Mouse (Mus musculus): ENCODE measurements around the gene Hdgfl2. TPM values are rescaled to one million over a fixed set of nuclear protein-coding genes. Genes with fewer than 3 reads are reported as not detected.
"Not testable (repeated sequence)": the region's sequence is repeated elsewhere in the genome, so short reads cannot be mapped to it uniquely, and the experiment has no call there.

Gene Hdgfl2
- polyA plus RNA-seq, 2 experiments = 84.9 to 118 TPM

DNA sequence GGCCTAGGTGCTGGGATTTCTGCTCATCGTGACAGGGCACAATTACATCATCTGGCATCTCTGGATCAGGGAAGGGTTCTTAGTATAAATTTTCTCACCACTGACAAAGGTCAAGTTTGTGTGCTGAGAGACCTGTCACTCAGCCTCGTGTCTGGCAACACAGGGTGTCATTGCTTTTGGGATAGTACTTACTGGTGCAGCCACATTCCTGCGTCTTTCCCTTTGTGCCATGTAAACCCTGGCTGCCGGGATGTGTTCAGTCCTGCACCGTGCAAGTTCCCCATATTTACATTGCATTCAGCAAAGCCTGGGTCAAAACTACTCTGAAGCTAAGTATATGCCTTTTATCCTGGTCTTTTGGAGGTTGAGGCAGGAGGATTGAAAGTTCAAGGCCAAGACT, 28.1 kb upstream of the Hdgfl2 start:
- Histone ChIP-seq H3K9me3 (ENCODE audit: control insufficient read depth, low read length) (no peaks in the 10 kb centered on the region), H3K27ac (replicated peaks; ENCODE audit: low read depth, low read length) (no peak overlapping the region), H3K4me1 (ENCODE audit: control insufficient read depth, insufficient read depth, low read length) (no peaks in the 10 kb centered on the region), H3K36me3 (ENCODE audit: control insufficient read depth, insufficient read depth, low read length) (peaks cover 68% of the 10 kb centered on the region), H3K9ac (ENCODE audit: low read depth, low read length, severe bottlenecking) (no peak overlapping the region), H3K4me2 (replicated peaks; ENCODE audit: low read depth, low read length, severe bottlenecking) (no peak overlapping the region), H3K27me3 (ENCODE audit: control insufficient read depth, insufficient read depth, low read length) (no peaks in the 10 kb centered on the region), H3K4me3 (replicated peaks; ENCODE audit: low read length) (no peak overlapping the region)
- TF ChIP-seq POLR2A (IDR thresholded peaks at IDR 0.05; ENCODE audit: borderline replicate concordance, extremely low read depth, insufficient read depth, insufficient read length) = no peak
- DNase-seq (ENCODE audit: low spot score) (no peak), ATAC-seq (ENCODE audit: low FRiP score, low read depth) (no peak)
- 86% methylated on average over 5 of the region's 5 CpGs for WGBS

DNA sequence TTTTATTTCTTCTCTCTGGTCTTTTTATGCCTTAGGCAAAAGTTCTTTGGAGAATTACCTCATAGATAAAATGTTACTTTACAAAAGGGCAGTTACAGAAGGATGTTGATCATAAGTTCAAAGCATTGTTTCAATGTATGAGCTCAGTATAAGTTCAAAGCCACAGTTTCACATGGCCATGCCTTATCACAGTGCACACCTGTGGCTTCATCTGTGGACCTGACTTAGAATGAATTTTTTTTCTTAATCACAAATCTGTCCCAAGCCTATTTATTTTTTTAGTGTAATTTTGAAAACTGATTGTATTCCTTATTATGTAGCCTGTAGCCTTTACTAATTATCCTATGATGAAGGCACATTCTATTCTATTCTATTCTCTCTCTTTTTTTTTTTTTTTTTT, 24.5 kb upstream of the Hdgfl2 start:
- H3K36me3 ChIP-seq (ENCODE audit: control insufficient read depth, insufficient read depth, low read length) = peaks cover 69% of the 10 kb centered on the region
- no peak for ATAC-seq (ENCODE audit: low FRiP score, low read depth)

DNA sequence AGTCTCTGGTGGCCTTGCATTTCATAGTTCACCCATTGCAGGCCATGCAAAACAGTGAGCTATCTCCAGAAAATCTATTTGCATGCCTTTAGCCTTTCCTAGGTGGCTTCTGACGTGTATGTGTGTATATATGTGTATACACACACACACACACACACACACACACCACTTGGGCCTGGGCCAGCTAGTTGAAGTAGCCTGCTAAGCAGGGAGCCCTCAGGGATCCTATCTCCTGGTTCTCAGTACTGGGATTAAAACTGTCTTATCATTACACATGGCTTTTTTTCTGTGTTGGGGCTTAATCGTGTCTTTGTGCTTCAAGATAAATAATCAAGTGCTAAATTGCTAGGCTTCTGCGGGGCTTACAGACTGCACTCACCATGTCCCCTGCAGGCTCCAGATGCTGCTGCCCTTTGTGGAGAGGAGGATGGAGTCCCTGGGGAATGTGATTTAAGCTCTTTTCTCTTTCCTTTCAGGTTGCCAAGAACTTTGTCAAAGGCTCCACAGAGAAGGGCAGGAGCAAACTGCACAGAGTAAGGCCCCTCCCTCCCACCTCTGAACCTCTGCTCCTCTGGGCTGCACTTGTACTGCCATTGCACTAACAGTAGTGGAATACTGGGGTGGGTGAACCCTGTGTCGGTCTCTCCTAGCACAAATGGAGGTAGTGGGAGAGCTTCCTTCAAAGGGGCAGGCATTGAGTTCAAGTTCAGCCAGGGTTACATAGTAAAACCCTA, 23.3 kb upstream of the Hdgfl2 start:
- 83% methylated on average over 4 of the region's 4 CpGs for WGBS
- H3K9me3 ChIP-seq (ENCODE audit: control insufficient read depth, low read length) = no peaks in the 10 kb centered on the region
- no peak for TF ChIP-seq POLR2A (IDR thresholded peaks at IDR 0.05; ENCODE audit: borderline replicate concordance, extremely low read depth, insufficient read depth, insufficient read length)
- no peak for DNase-seq (ENCODE audit: low spot score)
- H3K27ac ChIP-seq (replicated peaks; ENCODE audit: low read depth, low read length) = no peak overlapping the region
- peaks cover 68% of the 10 kb centered on the region for H3K36me3 ChIP-seq (ENCODE audit: control insufficient read depth, insufficient read depth, low read length)
- H3K4me1 ChIP-seq (ENCODE audit: control insufficient read depth, insufficient read depth, low read length) = no peaks in the 10 kb centered on the region
- no peak overlapping the region for H3K4me2 ChIP-seq (replicated peaks; ENCODE audit: low read depth, low read length, severe bottlenecking)
- H3K4me3 ChIP-seq (replicated peaks; ENCODE audit: low read length) = no peak overlapping the region
- H3K27me3 ChIP-seq (ENCODE audit: control insufficient read depth, insufficient read depth, low read length) = no peaks in the 10 kb centered on the region
- no peak for ATAC-seq (ENCODE audit: low FRiP score, low read depth)
- H3K9ac ChIP-seq (ENCODE audit: low read depth, low read length, severe bottlenecking) = no peak overlapping the region

More for the DNA sequence above, 24.5 kb upstream of the Hdgfl2 start:
- Histone ChIP-seq H3K4me2 (replicated peaks; ENCODE audit: low read depth, low read length, severe bottlenecking) (no peak overlapping the region), H3K27ac (replicated peaks; ENCODE audit: low read depth, low read length) (no peak overlapping the region), H3K27me3 (ENCODE audit: control insufficient read depth, insufficient read depth, low read length) (no peaks in the 10 kb centered on the region), H3K4me3 (replicated peaks; ENCODE audit: low read length) (no peak overlapping the region), H3K4me1 (ENCODE audit: control insufficient read depth, insufficient read depth, low read length) (no peaks in the 10 kb centered on the region), H3K9ac (ENCODE audit: low read depth, low read length, severe bottlenecking) (no peak overlapping the region), H3K9me3 (ENCODE audit: control insufficient read depth, low read length) (no peaks in the 10 kb centered on the region)
- TF ChIP-seq POLR2A (IDR thresholded peaks at IDR 0.05; ENCODE audit: borderline replicate concordance, extremely low read depth, insufficient read depth, insufficient read length) = no peak
- DNase-seq (ENCODE audit: low spot score) = no peak

DNA sequence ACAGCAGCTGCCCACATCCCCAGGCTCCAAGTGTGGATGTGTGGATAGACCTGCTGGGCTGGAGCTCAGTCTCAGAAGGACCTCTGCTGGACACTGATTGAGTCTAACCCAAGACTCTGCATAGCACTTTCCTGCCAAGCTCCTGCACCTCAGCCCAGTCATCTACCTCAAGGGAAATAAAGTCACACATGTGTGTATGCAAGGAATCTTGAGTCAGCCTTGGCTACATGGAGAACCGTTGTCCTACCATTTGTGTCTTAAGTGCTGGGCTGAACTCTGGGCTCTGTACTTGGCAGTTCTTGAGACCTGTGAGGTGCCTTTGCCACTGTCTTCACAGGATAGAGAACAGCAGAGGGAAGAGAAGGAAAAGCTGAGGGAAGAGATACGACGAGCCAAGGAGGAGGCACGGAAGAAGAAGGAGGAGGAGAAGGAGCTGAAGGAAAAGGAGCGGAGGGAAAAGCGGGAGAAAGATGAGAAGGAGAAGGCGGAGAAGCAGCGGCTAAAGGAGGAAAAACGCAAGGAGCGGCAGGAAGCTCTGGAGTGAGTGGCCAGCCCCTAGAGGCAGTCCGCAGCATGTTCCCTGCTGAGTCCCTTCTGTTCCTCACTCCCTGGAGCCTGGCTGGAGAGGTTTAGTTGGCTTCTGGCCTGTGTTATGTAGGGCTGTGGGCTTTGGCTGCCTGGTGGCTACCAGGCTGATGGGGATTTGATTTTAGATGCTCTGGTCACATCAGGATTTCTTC, 21.9 kb upstream of the Hdgfl2 start:
- no peak for TF ChIP-seq POLR2A (IDR thresholded peaks at IDR 0.05; ENCODE audit: borderline replicate concordance, extremely low read depth, insufficient read depth, insufficient read length)
- Histone ChIP-seq H3K4me1 (ENCODE audit: control insufficient read depth, insufficient read depth, low read length) (no peaks in the 10 kb centered on the region), H3K4me3 (replicated peaks; ENCODE audit: low read length) (no peak overlapping the region), H3K9me3 (ENCODE audit: control insufficient read depth, low read length) (no peaks in the 10 kb centered on the region), H3K36me3 (ENCODE audit: control insufficient read depth, insufficient read depth, low read length) (peaks cover 72% of the 10 kb centered on the region), H3K4me2 (replicated peaks; ENCODE audit: low read depth, low read length, severe bottlenecking) (no peak overlapping the region), H3K9ac (ENCODE audit: low read depth, low read length, severe bottlenecking) (no peak overlapping the region), H3K27ac (replicated peaks; ENCODE audit: low read depth, low read length) (no peak overlapping the region), H3K27me3 (ENCODE audit: control insufficient read depth, insufficient read depth, low read length) (no peaks in the 10 kb centered on the region)
- ATAC-seq (ENCODE audit: low FRiP score, low read depth) = no peak
- no peak for DNase-seq (ENCODE audit: low spot score)
- WGBS = 90% methylated on average over 10 of the region's 11 CpGs

DNA sequence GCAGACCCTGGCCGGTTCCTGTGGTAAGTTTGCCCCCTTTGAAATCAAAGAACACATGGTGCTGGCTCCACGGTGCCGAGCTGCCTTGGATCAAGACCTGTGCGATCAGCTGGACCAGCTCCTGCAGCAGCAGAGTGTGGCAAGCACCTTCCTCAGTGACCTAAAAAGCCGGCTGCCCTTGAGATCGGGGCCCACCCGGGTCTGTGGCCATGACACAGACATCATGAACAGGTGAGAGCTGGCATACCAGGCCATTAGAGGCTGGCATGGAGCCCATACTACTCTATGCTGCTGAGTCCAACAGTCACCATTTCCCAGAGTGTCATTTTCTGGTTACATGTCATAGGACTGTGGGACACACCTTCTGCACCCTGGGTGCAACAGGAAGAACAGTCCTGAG, 17.4 kb upstream of the Hdgfl2 start:
- 93% methylated on average over 7 of the region's 7 CpGs for WGBS
- Histone ChIP-seq H3K36me3 (ENCODE audit: control insufficient read depth, insufficient read depth, low read length) (peaks cover 96% of the 10 kb centered on the region), H3K4me3 (replicated peaks; ENCODE audit: low read length) (no peak overlapping the region), H3K27me3 (ENCODE audit: control insufficient read depth, insufficient read depth, low read length) (no peaks in the 10 kb centered on the region), H3K9me3 (ENCODE audit: control insufficient read depth, low read length) (no peaks in the 10 kb centered on the region), H3K27ac (replicated peaks; ENCODE audit: low read depth, low read length) (no peak overlapping the region), H3K4me2 (replicated peaks; ENCODE audit: low read depth, low read length, severe bottlenecking) (no peak overlapping the region), H3K9ac (ENCODE audit: low read depth, low read length, severe bottlenecking) (no peak overlapping the region), H3K4me1 (ENCODE audit: control insufficient read depth, insufficient read depth, low read length) (no peaks in the 10 kb centered on the region)
- no peak for TF ChIP-seq POLR2A (IDR thresholded peaks at IDR 0.05; ENCODE audit: borderline replicate concordance, extremely low read depth, insufficient read depth, insufficient read length)
- ATAC-seq (ENCODE audit: low FRiP score, low read depth) (no peak), DNase-seq (ENCODE audit: low spot score) (no peak)

DNA sequence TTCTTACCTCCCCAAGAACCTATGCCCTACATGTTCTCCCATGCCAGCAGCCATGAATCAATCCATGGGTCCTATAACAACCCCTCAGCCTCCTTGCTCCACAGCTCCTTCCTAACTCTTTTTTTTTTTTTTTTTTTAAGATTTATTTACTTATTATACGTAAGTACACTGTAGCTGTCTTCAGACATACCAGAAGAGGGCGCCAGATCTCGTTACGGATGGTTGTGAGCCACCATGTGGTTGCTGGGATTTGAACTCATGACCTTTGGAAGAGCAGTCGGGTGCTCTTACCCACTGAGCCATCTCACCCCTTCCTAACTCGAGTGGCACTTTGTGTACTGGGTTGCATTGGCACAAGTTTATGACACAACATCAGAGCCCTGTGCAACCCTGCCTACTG, 13.7 kb upstream of the Hdgfl2 start:
- DNase-seq (ENCODE audit: low spot score); H3K4me3 ChIP-seq (replicated peaks; ENCODE audit: low read length); ATAC-seq (ENCODE audit: low FRiP score, low read depth); H3K27me3 ChIP-seq (ENCODE audit: control insufficient read depth, insufficient read depth, low read length); H3K4me1 ChIP-seq (ENCODE audit: control insufficient read depth, insufficient read depth, low read length); H3K27ac ChIP-seq (replicated peaks; ENCODE audit: low read depth, low read length); H3K9me3 ChIP-seq (ENCODE audit: control insufficient read depth, low read length); H3K4me2 ChIP-seq (replicated peaks; ENCODE audit: low read depth, low read length, severe bottlenecking); H3K9ac ChIP-seq (ENCODE audit: low read depth, low read length, severe bottlenecking): not testable (repeated sequence)
- WGBS = 82% methylated on average over 6 of the region's 6 CpGs
- peaks cover 99% of the 10 kb centered on the region for H3K36me3 ChIP-seq (ENCODE audit: control insufficient read depth, insufficient read depth, low read length)

Data from limb, embryonic 14.5 days (tissue).